Mouse (Mus musculus): Measurements from ENCODE around the gene Aldh2. TPM values are rescaled to one million over a fixed set of nuclear protein-coding genes. Genes with fewer than 3 reads are reported as not detected.
"Not testable (repeated sequence)": the region's sequence is repeated elsewhere in the genome, so short reads cannot be mapped to it uniquely, and the experiment has no call there.

The Aldh2 gene
- polyA plus RNA-seq, 1 experiment, result 177 TPM

GRCm38 (mm10) chr5:121534521-121534920 lies 59.1 kb downstream of the Aldh2 start:
- no peak overlapping the region for H3K4me3 ChIP-seq (ENCODE audit: control insufficient read depth, low read depth, low read length)
- no peaks in the 10 kb centered on the region for H3K27me3 ChIP-seq (ENCODE audit: control insufficient read depth, insufficient read depth, low read length)
- H3K36me3 ChIP-seq (ENCODE audit: control insufficient read depth, insufficient read depth, low read length), result peaks cover 2% of the 10 kb centered on the region
- TF ChIP-seq CTCF (IDR thresholded peaks at IDR 0.05; ENCODE audit: control insufficient read depth, insufficient read depth, insufficient replicate concordance, low read depth, low read length) (peak; percentile 25; the same call in 1 of the 2 replicates), POLR2A (IDR thresholded peaks at IDR 0.05; ENCODE audit: control insufficient read depth, low read depth, low read length) (no peak)
- H3K27ac ChIP-seq (ENCODE audit: control insufficient read depth, insufficient read depth, low read depth, low read length), result no peak overlapping the region
- H3K4me1 ChIP-seq (ENCODE audit: control insufficient read depth, insufficient read depth, low read length), result no peaks in the 10 kb centered on the region

DNA sequence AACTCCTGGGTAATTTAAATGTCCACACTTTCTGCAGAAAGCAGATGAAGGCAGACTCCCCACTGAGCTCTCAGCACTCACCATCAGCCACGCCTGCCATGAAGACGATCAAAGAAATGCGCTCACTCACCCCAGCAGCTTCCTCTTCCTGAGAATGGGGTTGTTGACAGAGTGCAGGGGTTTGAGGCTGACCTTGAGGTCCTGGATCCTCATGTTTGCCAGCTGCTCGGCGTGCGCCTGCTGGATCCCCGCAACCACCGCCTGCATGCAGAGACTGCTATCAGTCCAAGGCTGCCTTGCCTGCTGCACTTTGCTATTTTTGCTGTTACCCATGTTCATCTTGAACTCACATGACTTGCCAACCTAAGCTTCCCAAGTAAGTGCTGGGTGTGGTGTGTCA lies 66.7 kb downstream of the Aldh2 start:
- no peaks in the 10 kb centered on the region for H3K27me3 ChIP-seq (ENCODE audit: control insufficient read depth, insufficient read depth, low read length)
- H3K4me3 ChIP-seq (ENCODE audit: control insufficient read depth, low read depth, low read length), result peak overlapping the region; percentile 3; the same call in 1 of the 2 replicates
- H3K36me3 ChIP-seq (ENCODE audit: control insufficient read depth, insufficient read depth, low read length), result peaks cover 4% of the 10 kb centered on the region
- no peak for TF ChIP-seq CTCF (IDR thresholded peaks at IDR 0.05; ENCODE audit: control insufficient read depth, insufficient read depth, insufficient replicate concordance, low read depth, low read length)
- no peak for TF ChIP-seq POLR2A (IDR thresholded peaks at IDR 0.05; ENCODE audit: control insufficient read depth, low read depth, low read length)
- H3K27ac ChIP-seq (ENCODE audit: control insufficient read depth, insufficient read depth, low read depth, low read length), result no peak overlapping the region
- H3K4me1 ChIP-seq (ENCODE audit: control insufficient read depth, insufficient read depth, low read length), result no peaks in the 10 kb centered on the region

GRCm38 (mm10) chr5:121526526-121526925 lies 67.1 kb downstream of the Aldh2 start:
- peak overlapping the region; percentile 60; the same call in 1 of the 2 replicates for H3K4me3 ChIP-seq (ENCODE audit: control insufficient read depth, low read depth, low read length)
- peaks cover 4% of the 10 kb centered on the region for H3K36me3 ChIP-seq (ENCODE audit: control insufficient read depth, insufficient read depth, low read length)
- no peak for TF ChIP-seq POLR2A (IDR thresholded peaks at IDR 0.05; ENCODE audit: control insufficient read depth, low read depth, low read length)
- TF ChIP-seq CTCF (IDR thresholded peaks at IDR 0.05; ENCODE audit: control insufficient read depth, insufficient read depth, insufficient replicate concordance, low read depth, low read length), result no peak
- H3K27me3 ChIP-seq (ENCODE audit: control insufficient read depth, insufficient read depth, low read length), result no peaks in the 10 kb centered on the region
- no peak overlapping the region for H3K27ac ChIP-seq (ENCODE audit: control insufficient read depth, insufficient read depth, low read depth, low read length)
- no peaks in the 10 kb centered on the region for H3K4me1 ChIP-seq (ENCODE audit: control insufficient read depth, insufficient read depth, low read length)

DNA sequence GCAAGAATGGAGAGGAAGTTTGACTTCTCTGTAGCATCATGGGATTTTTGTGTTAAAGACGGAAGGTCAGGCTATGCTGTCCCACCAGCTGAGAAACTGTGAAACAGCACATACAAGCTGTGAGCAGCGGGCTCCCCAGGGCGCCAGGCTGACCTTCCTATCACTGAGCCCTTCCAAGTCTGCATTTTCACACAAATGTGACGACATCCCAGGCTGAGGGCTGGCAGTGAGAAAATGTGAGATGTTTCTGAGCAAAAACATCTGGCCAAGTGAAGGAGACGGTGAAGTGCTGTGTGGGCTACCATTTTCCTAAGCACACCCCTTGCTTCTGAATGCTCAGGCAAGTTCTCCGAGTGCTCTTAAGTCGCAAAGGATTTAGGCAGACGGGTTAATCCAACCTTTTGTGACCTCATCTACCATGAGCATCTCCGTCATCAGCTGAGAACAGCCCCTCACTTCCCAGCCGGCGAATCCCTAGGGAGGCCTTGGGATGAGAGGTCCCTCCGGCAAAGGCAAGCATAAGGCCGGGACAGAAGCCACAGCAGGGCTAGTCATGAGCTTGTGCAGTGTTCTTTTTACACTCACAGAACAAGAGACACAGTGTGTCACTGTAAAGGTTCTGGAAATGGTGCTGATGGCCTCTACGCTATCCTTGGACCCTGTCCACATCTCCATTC lies 67.7 kb downstream of the Aldh2 start:
- peaks cover 3% of the 10 kb centered on the region for H3K36me3 ChIP-seq (ENCODE audit: control insufficient read depth, insufficient read depth, low read length)
- H3K27me3 ChIP-seq (ENCODE audit: control insufficient read depth, insufficient read depth, low read length), result no peaks in the 10 kb centered on the region
- no peak overlapping the region for H3K27ac ChIP-seq (ENCODE audit: control insufficient read depth, insufficient read depth, low read depth, low read length)
- peak overlapping the region; percentile 60 for H3K4me3 ChIP-seq (ENCODE audit: control insufficient read depth, low read depth, low read length)
- no peaks in the 10 kb centered on the region; the same call in 1 of the 2 replicates for H3K4me1 ChIP-seq (ENCODE audit: control insufficient read depth, insufficient read depth, low read length)
- TF ChIP-seq POLR2A (IDR thresholded peaks at IDR 0.05; ENCODE audit: control insufficient read depth, low read depth, low read length) (no peak), CTCF (IDR thresholded peaks at IDR 0.05; ENCODE audit: control insufficient read depth, insufficient read depth, insufficient replicate concordance, low read depth, low read length) (no peak)

DNA sequence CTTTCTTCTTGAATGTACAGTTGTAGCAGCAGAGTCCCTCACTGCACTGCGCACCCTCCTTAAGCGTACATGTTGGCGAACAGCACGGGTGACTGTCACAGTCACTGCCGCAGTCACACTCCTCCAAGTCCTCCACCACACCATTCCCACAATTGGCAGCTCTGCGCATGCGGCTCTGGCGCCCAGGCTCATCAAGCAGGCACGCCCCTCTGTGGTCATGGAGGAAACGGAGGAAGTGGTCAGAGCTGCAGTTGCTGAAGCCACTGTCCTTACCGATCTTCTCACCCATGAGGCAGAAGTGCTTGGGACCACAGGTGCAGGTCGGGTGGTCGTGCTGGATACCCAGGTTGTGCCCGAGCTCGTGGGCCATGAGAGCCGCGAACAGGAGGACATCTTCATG lies 73.9 kb downstream of the Aldh2 start:
- peak; percentile 68; the same call in 1 of the 2 replicates for TF ChIP-seq POLR2A (IDR thresholded peaks at IDR 0.05; ENCODE audit: control insufficient read depth, low read depth, low read length)
- H3K4me1 ChIP-seq (ENCODE audit: control insufficient read depth, insufficient read depth, low read length); H3K36me3 ChIP-seq (ENCODE audit: control insufficient read depth, insufficient read depth, low read length); H3K27me3 ChIP-seq (ENCODE audit: control insufficient read depth, insufficient read depth, low read length); H3K27ac ChIP-seq (ENCODE audit: control insufficient read depth, insufficient read depth, low read depth, low read length): not testable (repeated sequence)
- H3K4me3 ChIP-seq (ENCODE audit: control insufficient read depth, low read depth, low read length), result peak overlapping the region; percentile 82

- TF ChIP-seq POLR2A (IDR thresholded peaks at IDR 0.05; ENCODE audit: control insufficient read depth, low read depth, low read length) (no peak), CTCF (IDR thresholded peaks at IDR 0.05; ENCODE audit: control insufficient read depth, insufficient read depth, insufficient replicate concordance, low read depth, low read length) (no peak)
- no peak overlapping the region; the same call in 1 of the 2 replicates for H3K27ac ChIP-seq (ENCODE audit: control insufficient read depth, insufficient read depth, low read depth, low read length)
- no peaks in the 10 kb centered on the region; the same call in 1 of the 2 replicates for H3K4me1 ChIP-seq (ENCODE audit: control insufficient read depth, insufficient read depth, low read length)
- no peaks in the 10 kb centered on the region for H3K27me3 ChIP-seq (ENCODE audit: control insufficient read depth, insufficient read depth, low read length)
- H3K4me3 ChIP-seq (ENCODE audit: control insufficient read depth, low read depth, low read length), result peak overlapping the region; percentile 82
- no peaks in the 10 kb centered on the region for H3K36me3 ChIP-seq (ENCODE audit: control insufficient read depth, insufficient read depth, low read length)
These were observed 74.6 kb downstream of the Aldh2 start for GRCm38 (mm10) chr5:121518983-121519382.

Other genes starting within 250 kb of the Aldh2 start
- 334 and 348 TPM in 2 replicates for gene Trafd1, start 208.2 kb downstream of the Aldh2 start, polyA plus RNA-seq (2012; rRNA removed)
- gene Naa25, start 195.9 kb downstream of the Aldh2 start, polyA plus RNA-seq (2012; rRNA removed), result 26.4 and 27.7 TPM in 2 replicates
- gene Tmem116, start 141.9 kb downstream of the Aldh2 start, polyA plus RNA-seq (2012; rRNA removed), result 60.5 and 63.9 TPM in 2 replicates
- gene Erp29, start 141.3 kb downstream of the Aldh2 start, polyA plus RNA-seq (2012; rRNA removed), result 81.3 and 102 TPM in 2 replicates
- 79.7 and 85.1 TPM in 2 replicates for gene Adam1b, start 90.4 kb downstream of the Aldh2 start, polyA plus RNA-seq (2012; rRNA removed)
- 138 and 140 TPM in 2 replicates for gene Adam1a, start 48.3 kb downstream of the Aldh2 start, polyA plus RNA-seq (2012; rRNA removed)
- 0.14 TPM in 1 of 2 replicates, not detected in the other for gene Gm42878, start 48.3 kb downstream of the Aldh2 start, polyA plus RNA-seq (2012; rRNA removed)
- gene Mapkapk5, start 47.9 kb downstream of the Aldh2 start, polyA plus RNA-seq (2012; rRNA removed), result 21.9 and 28.4 TPM in 2 replicates
- 3.3 and 3.9 TPM in 2 replicates for gene Acad12, start 25.1 kb upstream of the Aldh2 start, polyA plus RNA-seq (2012; rRNA removed)
- gene Acad10, start 66.7 kb upstream of the Aldh2 start, polyA plus RNA-seq (2012; rRNA removed), result 5.7 and 5.9 TPM in 2 replicates
- 116 and 128 TPM in 2 replicates for gene Brap, start 66.7 kb upstream of the Aldh2 start, polyA plus RNA-seq (2012; rRNA removed)
- gene Atxn2, start 117.5 kb upstream of the Aldh2 start, polyA plus RNA-seq (2012; rRNA removed), result 150 and 166 TPM in 2 replicates
- 95.0 and 105 TPM in 2 replicates for gene Sh2b3, start 243.8 kb upstream of the Aldh2 start, polyA plus RNA-seq (2012; rRNA removed)